Mouse (Mus musculus) c-Kit-positive CD71-negative TER-119-negative erythroid progenitor cells, embryonic 14.5 days (primary cell): ENCODE measurements around the gene Pde1a.

Source experiments
- DNase-seq: peaks from one replicate; pipeline ENCODE4 v3.0.0-alpha.2; 2013; ENCODE audit warnings: low read depth

Pde1a gene

GRCm38 (mm10) chr2:79815708-79816484, 313.4 kb downstream of the Pde1a start:
- no peak for DNase-seq

- DNase-seq, result no peak
These were observed 330.6 kb downstream of the Pde1a start for GRCm38 (mm10) chr2:79798627-79799026.

- DNase-seq, result no peak
These were observed 331.8 kb downstream of the Pde1a start for GRCm38 (mm10) chr2:79797444-79797843.

GRCm38 (mm10) chr2:79793186-79793585, 336.1 kb downstream of the Pde1a start:
- no peak for DNase-seq

- no peak for DNase-seq
These were observed 342.8 kb downstream of the Pde1a start for GRCm38 (mm10) chr2:79786467-79786866.

GRCm38 (mm10) chr2:79785541-79786134, 343.6 kb downstream of the Pde1a start:
- DNase-seq, result no peak
